Mouse (Mus musculus): ENCODE measurements at regions not wholly inside any gene's neighbourhood (a gene's known extent, or its start where the extent isn't known, plus 50 kb on each side); places are given as distances from the start of the nearest gene placed in this dataset.

DNA sequence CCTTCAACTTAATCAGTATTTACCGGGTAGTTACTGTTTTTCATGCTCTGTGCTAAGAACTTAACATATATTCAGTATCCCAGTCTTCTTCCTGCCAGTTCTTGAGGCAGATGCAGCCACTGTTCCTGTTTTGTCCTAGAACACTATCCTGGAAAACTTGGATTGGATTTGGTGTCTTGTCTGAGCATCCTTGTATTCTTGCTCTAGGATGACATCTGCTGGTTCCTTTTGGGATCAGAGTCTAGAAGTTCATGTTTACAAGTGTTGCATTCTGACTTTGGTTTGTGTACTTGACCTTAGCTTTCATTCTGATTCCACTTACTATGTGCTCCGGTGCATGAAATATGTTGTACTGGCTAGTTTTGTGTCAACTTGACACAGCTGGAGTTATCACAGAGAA is 55.4 kb downstream of the Cldn34b3 start:
- peak in 1 of 2 experiments; percentile 1 for DNase-seq
- intact Hi-C loops (cut with DNase I): no loop called here

All from heart, postnatal 10 days (tissue).